Mouse (Mus musculus) neutrophil, adult 65 days (primary cell): Measurements from ENCODE around the gene Cebpz. TPM values are rescaled to one million over a fixed set of nuclear protein-coding genes. Genes with fewer than 3 reads are reported as not detected.

Experiments
- total RNA-seq: library from RNA; stranded (reverse); gene quantifications from 2 replicates; pipeline ENCODE4 v1.2.4, GENCODE M21; 2023

Cebpz gene
- total RNA-seq, result 110 and 125 TPM in 2 replicates

GRCm38 (mm10) chr17:78936466-78937228, at the start of gene Cebpz, which contains the start of gene Ndufaf7:
Gene Cebpz, minus strand, starts transcription at chr17:78937066.
Gene Ndufaf7, plus strand, starts transcription at chr17:78937136.

GRCm38 (mm10) chr17:78916369-78916813, 20.5 kb downstream of the Cebpz start, which contains the start of gene Cebpzos:
Gene Cebpzos, plus strand, starts transcription at chr17:78916500.

GRCm38 (mm10) chr17:78906892-78907291, 30.0 kb downstream of the Cebpz start, which contains the start of gene Sult6b1:
Gene Sult6b1, minus strand, starts transcription at chr17:78906992.

GRCm38 (mm10) chr17:78882401-78883112, 54.3 kb downstream of the Cebpz start, which contains the start of gene Eif2ak2:
Gene Eif2ak2, minus strand, starts transcription at chr17:78882573.

Other genes starting within 250 kb of the Cebpz start
- gene Strn, start 199.9 kb downstream of the Cebpz start, total RNA-seq, result 40.4 and 41.1 TPM in 2 replicates
- gene Heatr5b, start 101.7 kb downstream of the Cebpz start, total RNA-seq, result 18.8 and 20.3 TPM in 2 replicates
- gene Gpatch11, start 101.5 kb downstream of the Cebpz start, total RNA-seq, result 19.6 and 38.9 TPM in 2 replicates
- 22.5 and 26.7 TPM in 2 replicates for gene Eif2ak2, start 54.5 kb downstream of the Cebpz start, total RNA-seq
- gene Sult6b1, start 30.1 kb downstream of the Cebpz start, total RNA-seq, result not detected in 2 replicates
- 6.3 and 6.7 TPM in 2 replicates for gene Cebpzos, start 20.6 kb downstream of the Cebpz start, total RNA-seq
- 22.6 and 32.3 TPM in 2 replicates for gene Ndufaf7, start 70 bp upstream of the Cebpz start, total RNA-seq
- 44.6 and 51.5 TPM in 2 replicates for gene Prkd3, start 83.8 kb upstream of the Cebpz start, total RNA-seq
- 3.9 and 4.4 TPM in 2 replicates for gene Qpct, start 114.8 kb upstream of the Cebpz start, total RNA-seq